8 mouse cellular contexts compared by ENCODE assay signal in the genomic region with DNA sequence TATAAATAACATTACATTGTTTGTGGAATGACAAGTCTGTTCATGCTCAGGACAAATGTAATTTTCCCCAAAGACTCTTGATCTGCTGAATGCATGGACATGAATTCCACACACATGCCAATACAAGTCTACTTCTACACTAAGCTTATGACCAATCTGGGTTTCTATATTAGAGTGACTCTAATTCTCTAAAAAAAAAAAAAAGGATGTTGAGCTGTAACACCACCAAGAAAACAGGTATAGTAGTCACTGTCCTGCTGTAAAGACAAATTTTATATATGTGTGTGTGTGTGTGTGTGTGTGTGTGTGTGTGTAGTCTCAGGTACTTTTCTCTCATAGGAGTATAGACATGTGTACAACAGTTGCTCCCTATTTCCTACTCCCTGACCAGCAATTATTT. TPM values are rescaled to one million over a fixed set of nuclear protein-coding genes. Genes with fewer than 3 reads are reported as not detected.
DNase-seq lines count a peak whose midpoint lies in the region; ATAC-seq and TF ChIP-seq lines count a peak whose summit lies in the region.

No protein-coding gene starts in this region.

- no peak for ATAC-seq in lung, embryonic 14.5 days (ENCODE audit: insufficient read depth)
- no peak for ATAC-seq in liver, embryonic 14.5 days (ENCODE audit: insufficient read depth)
- ATAC-seq in stomach, embryonic 16.5 days (ENCODE audit: insufficient read depth, low FRiP score): no peak

- H3K4me3 ChIP-seq in lung, embryonic 14.5 days (ENCODE audit: low read depth, low read length): peak overlapping the region; percentile 77
- peak overlapping the region; percentile 82 for H3K4me3 ChIP-seq in hindbrain, embryonic 10.5 days
- peak overlapping the region in 1 of 2 experiments; percentile 99; a peak in 2 of 4 replicates for H3K4me3 ChIP-seq in liver, embryonic 14.5 days (ENCODE audit: insufficient read depth in 1 of 2, low read depth in 2 of 2, low read length in 2 of 2)
- peak overlapping the region; percentile 76 for H3K4me3 ChIP-seq in stomach, embryonic 16.5 days (replicated peaks; ENCODE audit: low read length)

- peaks cover 3% of the 10 kb centered on the region; the same call in 1 of the 2 replicates for H3K9me3 ChIP-seq in lung, embryonic 14.5 days (ENCODE audit: low read depth, low read length)
- peaks cover 10% of the 10 kb centered on the region for H3K9me3 ChIP-seq in hindbrain, embryonic 10.5 days
- no peaks in the 10 kb centered on the region for H3K9me3 ChIP-seq in liver, embryonic 14.5 days (ENCODE audit: control insufficient read depth, low read length)
- H3K9me3 ChIP-seq in stomach, embryonic 16.5 days (replicated peaks; ENCODE audit: control insufficient read depth, low read length): no peaks in the 10 kb centered on the region

- no peaks in the 10 kb centered on the region for H3K27me3 ChIP-seq in lung, embryonic 14.5 days (ENCODE audit: insufficient read depth, low read length)
- H3K27me3 ChIP-seq in hindbrain, embryonic 10.5 days (ENCODE audit: insufficient read depth, poor library complexity, severe bottlenecking): no peaks in the 10 kb centered on the region
- no peaks in the 10 kb centered on the region for H3K27me3 ChIP-seq in liver, embryonic 14.5 days (ENCODE audit: control insufficient read depth, insufficient read depth, low read length)
- no peaks in the 10 kb centered on the region for H3K27me3 ChIP-seq in stomach, embryonic 16.5 days (ENCODE audit: control insufficient read depth, insufficient read depth, low read length)

- DNase-seq in lung, embryonic 14.5 days: peak; percentile 2
- DNase-seq in lung, adult 18-20 months: no peak
- DNase-seq in hindbrain, embryonic 10.5 days (ENCODE audit: low spot score): no peak
- no peak for DNase-seq in liver, embryonic 14.5 days (ENCODE audit: low read depth in 3 of 3, low spot score in 3 of 3)
- no peak for DNase-seq in layer of hippocampus, postnatal 10 days (ENCODE audit: low spot score in 2 of 2)
- DNase-seq in cerebellum, adult 9-10 months: no peak
- DNase-seq in layer of hippocampus, adult 11-12 months (ENCODE audit: low spot score): no peak

- peaks cover 20% of the 10 kb centered on the region for H3K36me3 ChIP-seq in lung, embryonic 14.5 days (ENCODE audit: insufficient read depth)
- peaks cover 40% of the 10 kb centered on the region for H3K36me3 ChIP-seq in hindbrain, embryonic 10.5 days
- peaks cover 28% of the 10 kb centered on the region for H3K36me3 ChIP-seq in liver, embryonic 14.5 days (replicated peaks; ENCODE audit: control insufficient read depth, insufficient read depth, low read depth)
- peaks cover 10% of the 10 kb centered on the region for H3K36me3 ChIP-seq in stomach, embryonic 16.5 days (ENCODE audit: control insufficient read depth, insufficient read depth, low read length)

- TF ChIP-seq CTCF in lung, embryonic 14.5 days (IDR thresholded peaks at IDR 0.05; ENCODE audit: low read depth): no peak
- no peak for TF ChIP-seq CTCF in liver, embryonic 14.5 days (IDR thresholded peaks at IDR 0.05; ENCODE audit: low read depth)

- no peak overlapping the region for H3K27ac ChIP-seq in lung, embryonic 14.5 days (ENCODE audit: low read depth)
- no peak overlapping the region for H3K27ac ChIP-seq in hindbrain, embryonic 10.5 days
- H3K27ac ChIP-seq in liver, embryonic 14.5 days: no peak overlapping the region
- no peak overlapping the region for H3K27ac ChIP-seq in stomach, embryonic 16.5 days (ENCODE audit: low read length)

- H3K9ac ChIP-seq in lung, embryonic 14.5 days: peak overlapping the region; percentile 99
- peak overlapping the region; percentile 100 for H3K9ac ChIP-seq in liver, embryonic 14.5 days (replicated peaks)
- no peak overlapping the region for H3K9ac ChIP-seq in stomach, embryonic 16.5 days (ENCODE audit: low read length)

- TF ChIP-seq EP300 in liver, embryonic 14.5 days (IDR thresholded peaks at IDR 0.05; ENCODE audit: low read depth): no peak

- H3K4me2 ChIP-seq in lung, embryonic 14.5 days: peak overlapping the region; percentile 88
- peak overlapping the region; percentile 83 for H3K4me2 ChIP-seq in liver, embryonic 14.5 days (ENCODE audit: low read depth)
- H3K4me2 ChIP-seq in stomach, embryonic 16.5 days (ENCODE audit: low read depth, low read length): peak overlapping the region; percentile 69

- no peaks in the 10 kb centered on the region for H3K4me1 ChIP-seq in lung, embryonic 14.5 days (ENCODE audit: insufficient read depth)
- peaks cover 30% of the 10 kb centered on the region for H3K4me1 ChIP-seq in hindbrain, embryonic 10.5 days (replicated peaks)
- peaks cover 0 to 5% of the 10 kb centered on the region in 2 experiments; a peak in 3 of 4 replicates for H3K4me1 ChIP-seq in liver, embryonic 14.5 days (replicated peaks; ENCODE audit: control insufficient read depth in 2 of 2, insufficient read depth in 2 of 2, low read length in 1 of 2)
- peaks cover 5% of the 10 kb centered on the region; the same call in 1 of the 2 replicates for H3K4me1 ChIP-seq in stomach, embryonic 16.5 days (ENCODE audit: control insufficient read depth, insufficient read depth, low read length)

RNA-seq across cellular contexts. Expression of gene Rbl1, which starts 1.3 kb away (rescaled TPM):
- polyA plus RNA-seq in lung, embryonic 14.5 days (2014; fragmentation: Nextera tagmentation; extraction: Ambion mirVana): 36.4 and 37.3 TPM in 2 replicates
- 22.9 and 28.1 TPM in 2 replicates for polyA plus RNA-seq in hindbrain, embryonic 10.5 days (2016; fragmentation: Nextera tagmentation; extraction: Ambion mirVana)
- 9.9 and 14.4 TPM in 2 replicates for polyA plus RNA-seq in liver, embryonic 14.5 days (2012; rRNA removed)
- 19.8 and 21.6 TPM in 2 replicates for polyA plus RNA-seq in liver, embryonic 14.5 days (2014; fragmentation: Nextera tagmentation; extraction: Ambion mirVana)
- 17.6 and 20.2 TPM in 2 replicates for polyA plus RNA-seq in stomach, embryonic 16.5 days (2015; fragmentation: Nextera tagmentation; extraction: Ambion mirVana)
- 1 to 10 TPM; 2.5 to 3.4 TPM for total RNA-seq in layer of hippocampus, postnatal 10 days (2021)
